Mouse (Mus musculus): ENCODE measurements around the gene Rfxap.
"Not testable (repeated sequence)": the region's sequence is repeated elsewhere in the genome, so short reads cannot be mapped to it uniquely, and the experiment has no call there.

DNA sequence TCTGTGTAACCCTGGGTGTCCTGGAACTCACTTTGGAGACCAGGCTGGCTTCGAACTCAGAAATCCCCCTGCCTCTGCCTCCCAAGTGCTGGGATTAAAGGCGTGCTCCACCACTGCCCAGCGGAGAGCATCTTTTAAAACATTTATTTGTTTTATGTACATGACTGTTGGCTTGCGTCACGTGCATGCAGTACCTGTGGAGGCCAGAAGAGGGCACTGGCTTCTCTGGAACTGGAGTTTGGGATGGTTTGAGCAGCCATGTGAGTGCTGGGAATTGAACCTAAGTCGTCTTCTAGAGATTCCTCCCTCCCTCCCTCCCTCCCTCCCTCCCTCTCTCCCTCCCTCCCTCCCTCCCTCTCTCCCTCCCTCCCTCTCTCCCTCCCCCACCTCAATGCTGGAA is 42.1 kb downstream of the Rfxap start:
- not testable (repeated sequence) for TF ChIP-seq CTCF (IDR thresholded peaks at IDR 0.05; ENCODE audit: low read depth, low read length); TAL1 (conservative IDR thresholded peaks at IDR 0.05; ENCODE audit: low read depth, low read length); POLR2AphosphoS5 (IDR thresholded peaks at IDR 0.05; ENCODE audit: insufficient replicate concordance, low read depth, low read length)
